Mouse (Mus musculus): ENCODE results near the gene Ppfibp1.
A peak's percentile ranks its signal among the peaks of the same experiment; 100 is the strongest.

Ppfibp1 gene

DNA sequence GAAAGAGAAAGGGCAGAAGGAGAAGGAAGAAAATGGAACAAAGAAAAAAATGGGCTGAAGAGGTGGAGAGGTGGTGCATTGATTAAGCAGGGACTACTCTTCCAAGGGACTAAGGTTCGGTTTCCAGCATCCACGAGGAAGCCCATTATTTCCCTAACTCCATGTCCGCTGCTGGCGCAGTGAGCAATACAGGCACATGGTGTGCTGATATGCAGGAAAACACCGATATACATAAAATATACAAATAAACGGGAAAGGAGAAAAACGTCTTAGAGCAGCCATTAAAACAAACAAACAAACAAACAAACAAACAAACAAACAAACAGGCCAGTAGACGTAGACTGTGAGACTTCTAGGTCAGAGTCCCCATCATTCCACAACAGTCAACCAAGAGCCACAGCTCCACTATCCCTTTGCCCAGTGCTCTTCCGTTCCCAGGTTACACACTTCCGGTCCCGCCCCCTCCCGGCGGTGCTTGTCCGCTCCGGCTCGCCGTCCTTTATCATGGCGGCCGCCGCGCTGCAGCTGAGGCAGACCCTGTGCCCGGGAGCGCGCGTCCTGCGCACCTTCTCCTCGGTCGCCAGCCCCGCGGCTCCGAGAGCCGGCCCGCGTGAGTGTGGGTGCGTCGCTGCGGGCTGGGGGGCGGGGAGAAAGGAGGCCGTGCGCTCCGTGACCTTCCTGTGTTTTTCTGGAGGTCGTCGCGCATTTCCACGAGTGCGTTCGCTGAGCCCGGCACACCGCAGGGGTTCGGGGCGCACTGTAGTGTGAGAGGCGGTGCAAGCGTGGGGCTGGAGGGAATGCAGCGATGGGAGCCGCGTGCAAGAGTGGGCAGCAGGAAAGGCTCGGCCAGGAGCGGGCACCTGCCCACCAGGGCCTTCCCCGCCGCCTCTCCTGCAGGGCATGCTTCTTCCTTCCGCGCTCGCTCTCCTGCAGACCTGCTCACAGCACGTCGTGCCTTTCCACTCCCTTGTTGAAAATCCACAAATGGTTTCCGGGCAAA lies 154.3 kb downstream of the Ppfibp1 start, which contains the start of gene Mrps35:
TSS of gene Mrps35 (plus strand) at position 474 of the 1,000 bp plus-strand sequence.
- DNase-seq (ENCODE audit: low read depth, low spot score): peak; percentile 86

GRCm38 (mm10) chr6:147043633-147044032 lies 155.3 kb downstream of the Ppfibp1 start:
- no peak for DNase-seq (ENCODE audit: low read depth, low spot score)

DNA sequence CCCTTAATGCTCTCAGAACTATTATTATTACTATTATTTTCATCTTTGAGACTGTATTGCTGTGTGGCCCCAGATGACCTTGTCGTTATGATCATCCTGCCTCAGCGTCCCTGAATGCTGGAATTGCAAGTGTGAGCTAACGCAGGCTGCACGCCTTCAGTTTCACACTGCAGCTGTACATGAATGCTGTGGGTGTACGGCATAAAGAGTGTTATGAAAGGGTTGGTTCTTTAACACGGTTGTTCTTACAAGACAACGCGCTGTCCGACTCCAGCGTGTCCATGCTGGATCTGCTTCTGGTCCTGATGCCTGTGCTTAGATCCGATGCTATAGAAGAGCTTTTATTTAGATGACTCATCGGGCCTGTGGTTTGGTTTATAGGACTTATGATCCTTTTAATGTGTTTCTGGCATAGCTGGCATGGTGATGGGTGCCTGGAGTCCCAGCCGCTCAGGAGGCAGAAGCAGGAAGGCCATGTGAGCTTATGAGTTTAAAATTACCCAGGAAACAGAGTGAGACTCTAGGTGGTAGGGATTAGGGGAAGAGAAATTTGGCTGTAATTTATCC lies 161.0 kb downstream of the Ppfibp1 start:
- no peak for DNase-seq (ENCODE audit: low read depth, low spot score)

DNA sequence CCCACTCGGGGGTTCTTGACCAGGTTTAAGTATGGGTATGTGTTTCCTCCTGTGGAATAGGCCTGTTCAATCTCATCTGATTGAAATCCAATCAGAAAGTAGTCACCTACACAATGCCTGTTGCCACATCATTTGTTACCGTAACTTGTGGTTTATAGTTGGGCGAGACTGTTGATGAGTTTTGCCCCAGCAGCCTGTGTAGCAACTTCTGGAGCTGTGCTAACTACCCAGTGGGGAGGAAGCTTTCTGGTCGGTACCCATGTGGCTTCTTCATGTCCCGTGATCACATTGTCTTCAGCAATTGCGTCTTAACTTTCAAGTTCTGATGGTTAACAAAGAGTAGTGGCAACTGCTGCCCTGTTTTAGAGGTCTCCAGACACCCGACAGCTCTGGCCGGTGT lies 163.4 kb downstream of the Ppfibp1 start:
- DNase-seq (ENCODE audit: low read depth, low spot score): no peak

DNA sequence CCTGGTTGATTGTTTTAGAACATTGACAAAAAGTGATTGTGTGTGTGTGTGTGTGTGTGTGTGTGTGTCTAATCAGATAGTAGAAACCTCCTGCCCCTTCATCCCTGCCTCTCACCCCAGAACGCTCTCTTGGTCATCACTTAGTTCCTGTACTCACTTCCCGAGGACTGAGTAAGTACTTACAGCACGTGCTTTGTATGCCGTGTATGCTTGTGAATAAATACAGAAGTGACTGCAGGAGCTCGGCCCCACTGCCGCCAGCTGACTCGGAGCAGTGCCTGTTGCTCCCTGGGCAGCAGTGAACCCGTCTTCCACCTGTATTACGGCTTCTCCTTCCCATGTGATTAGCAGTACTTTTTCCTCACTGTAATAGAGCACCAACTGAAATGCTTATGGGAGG lies 164.2 kb downstream of the Ppfibp1 start:
- no peak for DNase-seq (ENCODE audit: low read depth, low spot score)

DNA sequence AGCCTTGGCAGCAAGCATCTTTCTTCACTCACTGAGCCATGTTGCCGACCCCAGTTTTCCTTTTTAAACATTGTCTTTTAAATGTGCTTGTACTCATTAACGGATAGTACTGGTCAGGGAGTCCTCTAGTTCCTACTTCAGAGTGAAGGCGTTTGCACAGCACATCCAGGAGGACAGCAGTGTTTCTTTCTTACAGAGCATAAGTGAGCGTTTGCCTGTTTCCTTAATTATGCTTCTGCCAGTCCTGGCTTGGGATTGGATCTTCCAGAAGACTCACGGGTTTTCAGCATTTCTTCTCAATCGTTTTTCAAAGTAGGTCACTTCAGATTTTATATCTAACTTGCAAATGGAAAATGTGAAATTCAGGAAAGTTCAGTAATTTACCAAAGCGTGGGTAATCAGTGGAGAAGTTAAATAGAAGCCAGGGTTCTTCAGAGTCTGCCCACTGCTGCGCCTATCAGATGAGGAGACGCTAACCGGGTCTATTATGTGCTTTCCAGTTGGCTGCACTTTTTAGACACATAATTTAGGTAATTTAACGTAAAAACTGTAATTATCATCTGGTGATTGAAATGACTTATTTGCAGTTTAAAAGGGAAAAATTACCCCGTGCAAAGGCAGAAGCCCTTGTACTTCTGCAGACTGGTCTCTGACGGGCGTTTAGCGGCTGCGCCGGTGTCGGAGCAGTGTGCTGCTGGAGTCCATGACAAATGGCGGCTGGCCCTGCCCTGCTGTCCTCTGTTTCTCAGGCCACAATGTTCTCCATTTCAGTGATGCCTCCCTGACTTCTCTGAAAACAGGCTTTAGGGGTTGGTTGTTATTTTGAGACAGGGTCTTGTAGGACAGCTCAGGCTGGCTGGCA lies 165.7 kb downstream of the Ppfibp1 start:
- no peak for DNase-seq (ENCODE audit: low read depth, low spot score)

DNA sequence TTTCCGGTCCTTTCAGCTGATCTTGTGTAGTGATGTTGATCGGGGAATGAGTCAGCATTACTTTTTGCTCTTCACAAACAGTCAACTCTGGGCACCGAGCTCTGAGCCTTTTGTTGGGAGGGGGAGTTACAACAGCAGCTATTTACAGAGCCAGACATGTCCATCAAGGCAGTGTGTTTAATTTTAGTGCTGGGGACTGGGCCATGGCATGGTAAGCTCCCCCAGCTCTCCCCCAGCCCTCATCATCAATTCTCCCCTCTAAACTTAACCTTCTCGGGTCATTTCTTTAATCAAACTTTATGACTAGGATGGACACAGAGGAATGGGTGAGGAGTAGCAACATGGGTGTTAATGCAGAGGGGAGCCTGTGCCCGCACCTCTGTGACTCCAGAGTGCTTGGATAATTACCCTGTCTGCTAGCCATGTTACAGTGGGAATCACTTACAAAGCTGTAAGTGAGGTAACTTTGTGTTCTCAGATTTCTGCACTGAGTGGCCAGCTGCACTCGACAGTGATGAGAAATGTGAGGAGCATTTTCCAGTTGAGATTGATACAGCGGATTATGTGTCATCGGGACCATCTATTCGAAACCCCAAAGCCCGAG lies 167.2 kb downstream of the Ppfibp1 start:
- DNase-seq (ENCODE audit: low read depth, low spot score): no peak

- no peak for DNase-seq (ENCODE audit: low read depth, low spot score)
Observed at GRCm38 (mm10) chr6:147059326-147059725, 171.0 kb downstream of the Ppfibp1 start.

GRCm38 (mm10) chr6:147061630-147062029 lies 173.3 kb downstream of the Ppfibp1 start:
- DNase-seq (ENCODE audit: low read depth, low spot score): no peak

DNA sequence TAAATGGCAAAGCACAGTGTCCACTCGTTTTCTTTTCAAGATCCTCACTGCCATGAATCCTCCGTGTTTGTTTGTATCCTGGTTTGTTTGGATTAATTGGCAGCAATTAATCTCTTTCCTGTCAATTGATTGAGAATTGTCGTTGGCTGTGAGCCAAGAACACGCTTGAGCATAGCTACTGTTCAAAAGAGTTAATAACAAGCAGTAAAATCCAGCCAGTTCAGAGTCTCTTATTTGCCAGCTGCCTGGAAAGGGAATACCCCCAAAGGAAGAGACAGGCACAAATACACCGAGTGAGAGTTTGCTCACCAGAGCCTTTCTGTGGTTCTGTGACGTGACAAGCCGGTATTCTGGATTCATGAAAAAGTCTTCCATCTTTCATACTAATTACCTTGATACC lies 173.7 kb downstream of the Ppfibp1 start:
- DNase-seq (ENCODE audit: low read depth, low spot score): no peak

DNA sequence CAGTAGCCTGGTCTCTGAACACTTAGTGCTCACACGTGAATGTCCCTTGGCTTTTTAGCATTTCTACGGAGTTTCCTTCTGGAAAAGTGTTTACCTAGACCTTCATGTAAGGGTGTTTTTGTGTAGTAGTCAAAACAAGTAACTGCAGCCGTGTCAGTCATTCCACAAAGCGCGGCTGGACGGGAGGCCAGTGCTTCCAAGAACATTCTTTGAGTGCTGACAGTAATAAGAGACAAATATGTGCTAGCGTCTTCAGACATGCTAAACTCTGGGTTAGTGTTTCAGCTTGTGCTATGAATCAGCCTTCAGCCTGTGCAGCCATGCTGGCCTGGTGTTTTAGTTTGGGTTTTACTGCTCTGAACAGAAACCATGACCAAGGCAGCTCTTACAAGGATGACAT lies 174.4 kb downstream of the Ppfibp1 start:
- DNase-seq (ENCODE audit: low read depth, low spot score): no peak

- no peak for DNase-seq (ENCODE audit: low read depth, low spot score)
Observed at GRCm38 (mm10) chr6:147064226-147064943, 176.1 kb downstream of the Ppfibp1 start.

GRCm38 (mm10) chr6:147064944-147065261 lies 176.6 kb downstream of the Ppfibp1 start:
- DNase-seq (ENCODE audit: low read depth, low spot score): no peak

DNA sequence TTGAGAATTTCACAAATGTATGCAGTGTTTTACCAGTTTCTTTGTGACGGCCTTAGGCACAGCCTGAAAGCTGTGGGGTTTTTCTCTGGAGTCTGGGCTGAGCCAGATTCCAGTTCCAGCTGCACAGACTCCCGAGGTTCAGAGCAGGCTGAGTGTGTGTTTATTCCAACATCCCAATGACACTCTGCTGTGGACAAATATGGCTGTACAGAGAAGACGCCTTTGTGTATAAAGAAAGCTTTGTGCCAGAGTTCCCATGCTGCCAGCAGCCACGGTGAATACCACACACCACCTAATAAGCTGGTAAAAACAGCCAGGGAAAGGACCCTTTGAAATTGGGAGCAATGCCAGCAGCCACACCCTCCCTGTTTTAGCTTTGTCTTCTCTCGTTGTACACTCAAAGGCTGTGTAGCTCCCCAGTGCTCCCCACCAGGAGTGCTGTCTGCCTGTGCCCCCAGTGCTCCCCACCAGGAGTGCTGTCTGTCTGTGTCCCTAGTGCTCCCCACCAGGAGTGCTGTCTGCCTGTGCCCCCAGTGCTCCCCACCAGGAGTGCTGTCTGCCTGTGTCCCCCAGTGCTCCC lies 187.6 kb downstream of the Ppfibp1 start:
- no peak for DNase-seq (ENCODE audit: low read depth, low spot score)

DNA sequence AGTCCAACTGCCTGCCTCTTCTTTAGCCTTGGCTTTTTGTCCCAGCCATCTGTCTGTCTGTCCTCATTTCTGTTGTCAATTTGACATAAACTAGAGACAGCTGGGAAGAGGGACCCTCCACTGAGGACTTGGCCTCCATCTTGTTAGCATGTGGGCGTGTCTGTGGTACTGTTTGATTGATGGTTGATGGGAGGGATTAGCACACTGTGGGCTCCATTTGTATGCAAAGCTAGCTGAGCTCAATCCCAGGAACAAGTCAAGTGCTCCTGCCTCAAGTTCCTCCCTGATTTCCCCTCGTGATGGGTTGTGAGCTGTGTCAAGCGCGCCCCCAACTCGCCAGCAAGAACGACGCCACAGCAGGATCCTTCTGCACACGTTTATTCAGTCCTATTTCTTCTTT lies 188.6 kb downstream of the Ppfibp1 start:
- no peak for DNase-seq (ENCODE audit: low read depth, low spot score)

DNA sequence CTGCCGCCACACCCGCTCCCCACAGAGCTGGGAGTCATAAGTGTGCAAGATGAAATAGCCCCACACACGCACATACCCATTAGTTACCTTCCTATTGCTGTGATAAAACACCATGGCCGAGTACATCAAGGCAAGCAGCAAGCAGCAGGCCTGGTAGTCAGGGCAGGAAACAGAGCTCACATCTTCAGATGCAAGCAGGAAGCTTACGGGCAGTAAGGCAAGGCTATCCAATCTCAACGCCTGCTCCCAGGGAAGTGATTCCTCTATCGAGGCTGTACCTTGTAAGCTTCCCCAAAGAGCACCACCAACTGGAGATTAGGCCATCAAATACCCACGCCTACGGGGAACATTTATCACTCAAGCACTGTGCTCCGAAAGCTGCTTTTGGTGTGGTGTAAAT lies 191.6 kb downstream of the Ppfibp1 start:
- no peak for DNase-seq (ENCODE audit: low read depth, low spot score)

Measured in forelimb bud, embryonic 11.5 days (tissue).